Mouse (Mus musculus): Measurements from ENCODE around the gene Rgs7. TPM values are rescaled to one million over a fixed set of nuclear protein-coding genes. Genes with fewer than 3 reads are reported as not detected.

Rgs7 gene
- polyA plus RNA-seq, 1 experiment, result not detected

- Histone ChIP-seq H3K9me3 (replicated peaks; ENCODE audit: control insufficient read depth, insufficient read depth, low read length, poor library complexity, severe bottlenecking) (no peaks in the 10 kb centered on the region), H3K9ac (ENCODE audit: low read depth, poor library complexity, severe bottlenecking) (no peak overlapping the region), H3K27me3 (ENCODE audit: control insufficient read depth, insufficient read depth, low read length, poor library complexity, severe bottlenecking) (no peaks in the 10 kb centered on the region), H3K27ac (ENCODE audit: insufficient read depth, low read length) (no peak overlapping the region), H3K4me1 (ENCODE audit: control insufficient read depth, insufficient read depth, low read length) (no peaks in the 10 kb centered on the region), H3K36me3 (ENCODE audit: control insufficient read depth, insufficient read depth, low read length, poor library complexity, severe bottlenecking) (no peaks in the 10 kb centered on the region), H3K4me3 (ENCODE audit: low read depth, low read length) (no peak overlapping the region)
- no peak for TF ChIP-seq POLR2A (IDR thresholded peaks at IDR 0.05; ENCODE audit: insufficient read depth, low read length)
- TF ChIP-seq EP300 (IDR thresholded peaks at IDR 0.05; ENCODE audit: insufficient read depth, low read depth, low read length), result no peak
- no peak for TF ChIP-seq CTCF (IDR thresholded peaks at IDR 0.05; ENCODE audit: low read depth, low read length)
Measured at GRCm38 (mm10) chr1:175426393-175426792, 65.9 kb downstream of the Rgs7 start.

- no peak overlapping the region for H3K27ac ChIP-seq (ENCODE audit: insufficient read depth, low read length)
- no peaks in the 10 kb centered on the region for H3K9me3 ChIP-seq (replicated peaks; ENCODE audit: control insufficient read depth, insufficient read depth, low read length, poor library complexity, severe bottlenecking)
- H3K36me3 ChIP-seq (ENCODE audit: control insufficient read depth, insufficient read depth, low read length, poor library complexity, severe bottlenecking), result no peaks in the 10 kb centered on the region
- no peak overlapping the region for H3K4me3 ChIP-seq (ENCODE audit: low read depth, low read length)
- no peak overlapping the region for H3K9ac ChIP-seq (ENCODE audit: low read depth, poor library complexity, severe bottlenecking)
- TF ChIP-seq EP300 (IDR thresholded peaks at IDR 0.05; ENCODE audit: insufficient read depth, low read depth, low read length) (no peak), POLR2A (IDR thresholded peaks at IDR 0.05; ENCODE audit: insufficient read depth, low read length) (no peak), CTCF (IDR thresholded peaks at IDR 0.05; ENCODE audit: low read depth, low read length) (no peak)
- H3K27me3 ChIP-seq (ENCODE audit: control insufficient read depth, insufficient read depth, low read length, poor library complexity, severe bottlenecking), result no peaks in the 10 kb centered on the region
- H3K4me1 ChIP-seq (ENCODE audit: control insufficient read depth, insufficient read depth, low read length), result no peaks in the 10 kb centered on the region
Measured at GRCm38 (mm10) chr1:175420883-175421282, 71.4 kb downstream of the Rgs7 start.

DNA sequence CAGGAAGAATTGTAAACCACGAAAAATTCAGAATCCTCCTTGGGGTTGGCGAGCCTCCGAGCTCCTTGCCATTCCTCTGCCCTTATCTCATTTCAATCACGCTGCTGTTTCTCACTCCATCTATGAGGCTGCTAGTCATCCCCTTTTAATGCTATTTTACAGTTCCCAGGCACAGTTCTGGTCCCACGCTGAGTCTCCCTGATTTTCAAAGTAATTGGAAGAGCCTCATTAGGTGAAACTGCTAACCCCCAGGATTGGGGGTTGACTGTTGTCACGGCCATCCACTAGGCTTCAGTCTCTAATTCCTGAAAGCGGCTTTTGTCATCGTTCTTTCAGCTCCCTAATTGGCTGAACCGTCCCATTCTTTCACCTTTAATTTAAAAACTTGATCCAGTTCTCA, 76.6 kb downstream of the Rgs7 start:
- TF ChIP-seq CTCF (IDR thresholded peaks at IDR 0.05; ENCODE audit: low read depth, low read length) (no peak), EP300 (IDR thresholded peaks at IDR 0.05; ENCODE audit: insufficient read depth, low read depth, low read length) (no peak), POLR2A (IDR thresholded peaks at IDR 0.05; ENCODE audit: insufficient read depth, low read length) (no peak)
- no peak overlapping the region for H3K9ac ChIP-seq (ENCODE audit: low read depth, poor library complexity, severe bottlenecking)
- H3K4me1 ChIP-seq (ENCODE audit: control insufficient read depth, insufficient read depth, low read length), result no peaks in the 10 kb centered on the region
- H3K9me3 ChIP-seq (replicated peaks; ENCODE audit: control insufficient read depth, insufficient read depth, low read length, poor library complexity, severe bottlenecking), result no peaks in the 10 kb centered on the region
- H3K36me3 ChIP-seq (ENCODE audit: control insufficient read depth, insufficient read depth, low read length, poor library complexity, severe bottlenecking), result no peaks in the 10 kb centered on the region
- no peak overlapping the region for H3K27ac ChIP-seq (ENCODE audit: insufficient read depth, low read length)
- H3K27me3 ChIP-seq (ENCODE audit: control insufficient read depth, insufficient read depth, low read length, poor library complexity, severe bottlenecking), result no peaks in the 10 kb centered on the region
- H3K4me3 ChIP-seq (ENCODE audit: low read depth, low read length), result no peak overlapping the region

- Histone ChIP-seq H3K4me1 (ENCODE audit: control insufficient read depth, insufficient read depth, low read length) (no peaks in the 10 kb centered on the region), H3K4me3 (ENCODE audit: low read depth, low read length) (no peak overlapping the region), H3K27ac (ENCODE audit: insufficient read depth, low read length) (no peak overlapping the region), H3K9me3 (replicated peaks; ENCODE audit: control insufficient read depth, insufficient read depth, low read length, poor library complexity, severe bottlenecking) (no peaks in the 10 kb centered on the region), H3K27me3 (ENCODE audit: control insufficient read depth, insufficient read depth, low read length, poor library complexity, severe bottlenecking) (no peaks in the 10 kb centered on the region), H3K9ac (ENCODE audit: low read depth, poor library complexity, severe bottlenecking) (no peak overlapping the region), H3K36me3 (ENCODE audit: control insufficient read depth, insufficient read depth, low read length, poor library complexity, severe bottlenecking) (no peaks in the 10 kb centered on the region)
- TF ChIP-seq POLR2A (IDR thresholded peaks at IDR 0.05; ENCODE audit: insufficient read depth, low read length) (no peak), EP300 (IDR thresholded peaks at IDR 0.05; ENCODE audit: insufficient read depth, low read depth, low read length) (no peak), CTCF (IDR thresholded peaks at IDR 0.05; ENCODE audit: low read depth, low read length) (no peak)
Measured at GRCm38 (mm10) chr1:175410399-175410798, 81.9 kb downstream of the Rgs7 start.

DNA sequence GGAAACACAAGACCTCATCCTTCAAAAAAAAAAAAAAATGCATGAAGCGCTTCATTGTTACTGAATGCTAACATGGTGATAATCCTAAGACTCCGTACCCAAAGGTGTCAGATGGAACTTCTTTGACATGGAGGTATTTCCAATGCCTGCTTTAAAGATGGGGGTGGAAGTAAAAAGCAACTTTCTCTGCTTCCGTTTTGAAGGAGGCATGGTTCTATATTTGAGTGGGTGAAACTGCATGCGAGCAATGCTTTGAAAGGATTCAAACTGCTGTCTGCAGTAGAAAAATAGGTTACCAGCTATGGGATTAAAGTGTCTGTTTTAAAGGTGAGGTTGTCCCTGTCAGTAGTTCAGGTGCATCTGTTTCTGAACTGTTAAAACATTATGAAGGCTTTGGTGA, 100.4 kb downstream of the Rgs7 start:
- Histone ChIP-seq H3K9ac (ENCODE audit: low read depth, poor library complexity, severe bottlenecking) (no peak overlapping the region), H3K4me1 (ENCODE audit: control insufficient read depth, insufficient read depth, low read length) (no peaks in the 10 kb centered on the region), H3K27me3 (ENCODE audit: control insufficient read depth, insufficient read depth, low read length, poor library complexity, severe bottlenecking) (no peaks in the 10 kb centered on the region), H3K27ac (ENCODE audit: insufficient read depth, low read length) (no peak overlapping the region), H3K36me3 (ENCODE audit: control insufficient read depth, insufficient read depth, low read length, poor library complexity, severe bottlenecking) (no peaks in the 10 kb centered on the region), H3K4me3 (ENCODE audit: low read depth, low read length) (no peak overlapping the region), H3K9me3 (replicated peaks; ENCODE audit: control insufficient read depth, insufficient read depth, low read length, poor library complexity, severe bottlenecking) (no peaks in the 10 kb centered on the region)
- TF ChIP-seq CTCF (IDR thresholded peaks at IDR 0.05; ENCODE audit: low read depth, low read length) (no peak), POLR2A (IDR thresholded peaks at IDR 0.05; ENCODE audit: insufficient read depth, low read length) (no peak), EP300 (IDR thresholded peaks at IDR 0.05; ENCODE audit: insufficient read depth, low read depth, low read length) (no peak)

- Histone ChIP-seq H3K27ac (ENCODE audit: insufficient read depth, low read length) (no peak overlapping the region), H3K36me3 (ENCODE audit: control insufficient read depth, insufficient read depth, low read length, poor library complexity, severe bottlenecking) (no peaks in the 10 kb centered on the region), H3K9me3 (replicated peaks; ENCODE audit: control insufficient read depth, insufficient read depth, low read length, poor library complexity, severe bottlenecking) (no peaks in the 10 kb centered on the region), H3K27me3 (ENCODE audit: control insufficient read depth, insufficient read depth, low read length, poor library complexity, severe bottlenecking) (no peaks in the 10 kb centered on the region), H3K4me3 (ENCODE audit: low read depth, low read length) (no peak overlapping the region), H3K4me1 (ENCODE audit: control insufficient read depth, insufficient read depth, low read length) (no peaks in the 10 kb centered on the region), H3K9ac (ENCODE audit: low read depth, poor library complexity, severe bottlenecking) (no peak overlapping the region)
- TF ChIP-seq EP300 (IDR thresholded peaks at IDR 0.05; ENCODE audit: insufficient read depth, low read depth, low read length) (no peak), CTCF (IDR thresholded peaks at IDR 0.05; ENCODE audit: low read depth, low read length) (no peak), POLR2A (IDR thresholded peaks at IDR 0.05; ENCODE audit: insufficient read depth, low read length) (no peak)
Measured at GRCm38 (mm10) chr1:175389250-175389649, 103.0 kb downstream of the Rgs7 start.
